Mouse (Mus musculus) central nervous system, embryonic 11.5 days (tissue): Measurements from ENCODE around the gene Olfr736. TPM values are rescaled to one million over a fixed set of nuclear protein-coding genes. Genes with fewer than 3 reads are reported as not detected.

Source experiments
- polyA plus RNA-seq: library from polyadenylated mRNA; depleted of rRNA; stranded (reverse); fragments of >200 nt; gene quantifications from 2 replicates; pipeline ENCODE4 v1.2.3, GENCODE M21; 2012; rRNA removed

The Olfr736 gene
- not detected in 2 replicates for polyA plus RNA-seq

DNA sequence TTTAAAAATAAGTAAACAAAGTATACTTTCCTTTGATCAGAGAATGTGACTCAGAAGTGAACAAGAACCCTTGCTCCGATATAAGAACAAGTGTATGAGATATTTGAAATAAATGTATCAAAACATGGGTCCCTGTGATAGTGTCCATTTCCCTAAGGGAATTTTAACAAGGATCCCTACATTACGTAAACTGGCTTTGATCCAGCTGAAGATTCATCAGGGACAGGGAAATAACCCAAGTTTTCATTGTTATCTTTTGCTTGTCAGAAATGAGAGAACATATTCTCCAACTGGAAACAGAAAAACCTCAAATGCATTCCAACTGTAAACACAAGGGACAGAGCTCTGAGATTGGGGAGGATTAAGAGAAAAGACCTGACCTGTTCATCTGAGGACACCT, at the start of gene Olfr736:
TSS of gene Olfr736 (plus strand) at position 301 of the 400 bp plus-strand sequence.

DNA sequence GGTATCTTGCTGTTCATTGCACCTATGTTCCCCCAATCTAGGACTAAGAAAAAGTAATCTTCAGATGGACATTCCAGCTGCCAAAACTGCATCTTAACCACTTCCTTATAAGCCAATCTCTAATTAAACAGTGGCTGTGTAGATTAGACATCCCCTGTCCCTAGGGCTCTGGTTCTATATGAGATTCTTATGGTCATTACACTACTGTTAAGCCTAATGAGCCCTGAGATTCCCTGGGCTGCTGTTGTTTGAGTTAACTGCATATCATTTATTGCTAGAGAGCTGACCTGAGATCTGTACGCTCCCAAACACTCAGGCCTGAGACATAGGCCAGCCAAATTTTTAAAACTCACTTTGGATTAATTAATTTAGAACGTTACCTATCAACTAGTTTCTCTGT, 32.2 kb upstream of the Olfr736 start, which contains the start of gene Olfr735:
TSS of gene Olfr735 (minus strand) at position 77 of the 400 bp plus-strand sequence.

GRCm38 (mm10) chr14:50357593-50357992, 23.4 kb upstream of the Olfr736 start, which contains the start of gene Tlr11:
Gene Tlr11 (plus strand): TSS chr14:50357914.

DNA sequence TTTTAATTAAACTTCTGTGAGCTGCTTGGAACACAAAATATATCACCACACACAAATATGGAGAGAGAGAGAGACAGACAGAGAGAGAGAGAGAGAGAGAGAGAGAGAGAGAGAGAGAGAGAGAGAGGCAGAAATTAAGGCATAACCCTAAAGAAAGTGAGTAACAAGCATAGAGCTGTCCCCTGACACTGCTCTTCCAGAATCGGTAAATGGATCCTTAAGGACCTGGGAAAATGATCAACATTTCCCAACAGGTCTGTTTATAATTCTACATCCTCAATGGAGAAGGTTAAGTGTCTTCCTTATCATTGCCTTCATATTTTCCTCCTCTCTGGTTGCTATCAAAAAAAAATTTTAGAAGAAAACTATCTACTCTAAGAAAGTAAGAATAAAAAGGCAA, 26.3 kb downstream of the Olfr736 start, which contains the start of gene Olfr738:
TSS of gene Olfr738 (plus strand) at position 301 of the 400 bp plus-strand sequence.

GRCm38 (mm10) chr14:50418326-50418725, 37.4 kb downstream of the Olfr736 start, which contains the start of gene Olfr739:
Gene Olfr739 (plus strand): TSS chr14:50418626.

Other genes with a start within 250 kb of the Olfr736 start
- not detected in 2 replicates for gene Olfr728, start 238.5 kb upstream of the Olfr736 start, polyA plus RNA-seq
- gene Olfr729, start 228.3 kb upstream of the Olfr736 start, polyA plus RNA-seq = not detected in 2 replicates
- not detected in 2 replicates for gene Olfr730, start 193.0 kb upstream of the Olfr736 start, polyA plus RNA-seq
- not detected in 2 replicates for gene Olfr731, start 139.3 kb upstream of the Olfr736 start, polyA plus RNA-seq
- gene Olfr732, start 97.0 kb upstream of the Olfr736 start, polyA plus RNA-seq = not detected in 2 replicates
- gene Olfr733, start 79.6 kb upstream of the Olfr736 start, polyA plus RNA-seq = not detected in 2 replicates
- gene Olfr734, start 54.4 kb upstream of the Olfr736 start, polyA plus RNA-seq = not detected in 2 replicates
- not detected in 2 replicates for gene Olfr735, start 32.3 kb upstream of the Olfr736 start, polyA plus RNA-seq
- 0.02 TPM in 1 of 2 replicates, not detected in the other for gene Tlr11, start 23.2 kb upstream of the Olfr736 start, polyA plus RNA-seq
- gene Olfr738, start 26.4 kb downstream of the Olfr736 start, polyA plus RNA-seq = not detected in 2 replicates
- gene Olfr739, start 37.5 kb downstream of the Olfr736 start, polyA plus RNA-seq = not detected in 2 replicates
- gene Olfr740, start 64.4 kb downstream of the Olfr736 start, polyA plus RNA-seq = not detected in 2 replicates
- gene Olfr741, start 91.6 kb downstream of the Olfr736 start, polyA plus RNA-seq = not detected in 2 replicates
- not detected in 2 replicates for gene Olfr742, start 122.4 kb downstream of the Olfr736 start, polyA plus RNA-seq
- not detected in 2 replicates for gene Olfr743, start 140.7 kb downstream of the Olfr736 start, polyA plus RNA-seq
- not detected in 2 replicates for gene Olfr744, start 233.7 kb downstream of the Olfr736 start, polyA plus RNA-seq